Mouse (Mus musculus) embryonic facial prominence, embryonic 14.5 days (tissue): Measurements from ENCODE around the gene Fau. TPM values are rescaled to one million over a fixed set of nuclear protein-coding genes. Genes with fewer than 3 reads are reported as not detected.

Experiments used
- ATAC-seq: fragments of 200-750 bp; cut with Nextera tagmentation; 2 replicates; pipeline ENCODE4 v1.8.0; 2017; ENCODE audit warnings: low read depth, moderate number of reproducible peaks, moderate TSS enrichment
- DNase-seq: peaks from one replicate; pipeline ENCODE4 v3.0.0-alpha.2; 2015; ENCODE audit warnings: low spot score
- H3K27ac ChIP-seq: fragments of 300-500 bp; sonication (generic); replicated peaks from 2 replicates; pipeline ENCODE4 v1.5.1; 2014; ENCODE audit warnings: low read depth, mild to moderate bottlenecking, low read length, moderate library complexity
- H3K27me3 ChIP-seq: fragments of 300-500 bp; sonication (generic); replicated peaks from 2 replicates; pipeline ENCODE4 v1.6.1; 2014; ENCODE audit warnings: low read length; ENCODE audit not compliant: control insufficient read depth, insufficient read depth
- H3K36me3 ChIP-seq: fragments of 300-500 bp; sonication (generic); 2 replicates; pipeline ENCODE4 v1.6.1; 2014; ENCODE audit warnings: low read length, mixed read lengths; ENCODE audit not compliant: control insufficient read depth, insufficient read depth
- H3K4me1 ChIP-seq: fragments of 300-500 bp; sonication (generic); 2 replicates; pipeline ENCODE4 v1.6.1; 2014; ENCODE audit warnings: antibody characterized with exemption, low read length; ENCODE audit not compliant: control insufficient read depth, insufficient read depth
- H3K4me2 ChIP-seq: fragments of 300-500 bp; sonication (generic); 2 replicates; pipeline ENCODE4 v1.6.1; 2014; ENCODE audit warnings: low read depth, mild to moderate bottlenecking, low read length, moderate library complexity, mixed read lengths
- H3K4me3 ChIP-seq: fragments of 300-500 bp; sonication (generic); 2 replicates; pipeline ENCODE4 v1.5.1; 2014; ENCODE audit warnings: low read depth, mild to moderate bottlenecking, low read length
- H3K9ac ChIP-seq: fragments of 300-500 bp; sonication (generic); 2 replicates; pipeline ENCODE4 v1.6.1; 2014; ENCODE audit warnings: low read depth, mild to moderate bottlenecking, low read length, moderate library complexity, mixed read lengths
- H3K9me3 ChIP-seq: fragments of 300-500 bp; sonication (generic); 2 replicates; pipeline ENCODE4 v1.6.1; 2016; ENCODE audit warnings: low read length; ENCODE audit not compliant: control insufficient read depth
- WGBS: fragments of 180-500 bp; shearing (Covaris S2); extraction: QIAGEN DNeasy Blood & Tissue Kit; methylation state at CpG from one replicate; pipeline ENCODE4 v1.1.7; 2014; 5-methylcytosine and 5-hydroxymethylcytosine counted together
- microRNA-seq: library from miRNA; unstranded; fragments of <30 nt; microRNA quantifications from one replicate; pipeline ENCODE4, GENCODE M21; 2016; ENCODE audit warnings: borderline number of aligned reads
- polyA plus RNA-seq: library from polyadenylated mRNA; unstranded; fragments of >200 nt; fragmentation: Nextera tagmentation; extraction: Ambion mirVana; gene quantifications from 2 replicates; pipeline ENCODE4 v1.2.1, GENCODE M21; 2014

Gene Fau
- polyA plus RNA-seq, 1 experiment from 2014 or later = 937 TPM

DNA sequence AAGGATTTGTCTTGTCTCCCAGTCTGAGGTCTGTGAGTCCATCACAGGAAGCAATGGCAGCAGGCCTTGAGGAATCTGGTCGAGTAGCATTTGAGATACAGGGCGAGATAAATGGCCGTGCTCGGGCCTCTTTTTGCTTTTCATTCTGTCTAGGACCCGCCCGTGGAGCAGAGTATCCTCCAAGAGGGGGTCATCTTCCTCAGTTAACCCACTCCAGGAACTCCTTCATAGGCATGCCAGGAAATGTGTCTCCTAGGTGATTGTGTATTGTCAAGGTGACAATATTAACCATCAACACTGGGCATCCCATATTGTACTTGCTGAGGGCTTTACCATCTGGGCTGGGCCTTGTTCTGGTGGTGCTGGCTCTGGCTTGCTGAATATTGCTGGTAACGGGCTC, 36.5 kb downstream of the Fau start, which contains the start of gene AC131692.1:
Gene AC131692.1, plus strand, starts transcription at position 301 of the 400 bp plus-strand sequence.
- ATAC-seq (no peak), DNase-seq (no peak)
- H3K27me3 ChIP-seq = no peaks in the 10 kb centered on the region
- H3K4me3 ChIP-seq = no peak within 1 kb of the TSS
- peak within 1 kb of the TSS; percentile 19; the same call in 1 of the 2 replicates for H3K9ac ChIP-seq
- no peaks in the 10 kb centered on the region for H3K4me1 ChIP-seq
- no peaks in the 10 kb centered on the region for H3K9me3 ChIP-seq
- H3K4me2 ChIP-seq = no peak within 1 kb of the TSS
- H3K36me3 ChIP-seq = peaks cover 45% of the 10 kb centered on the region
- 88% methylated on average over 7 of the region's 7 CpGs for WGBS
- no peak within 1 kb of the TSS for H3K27ac ChIP-seq

DNA sequence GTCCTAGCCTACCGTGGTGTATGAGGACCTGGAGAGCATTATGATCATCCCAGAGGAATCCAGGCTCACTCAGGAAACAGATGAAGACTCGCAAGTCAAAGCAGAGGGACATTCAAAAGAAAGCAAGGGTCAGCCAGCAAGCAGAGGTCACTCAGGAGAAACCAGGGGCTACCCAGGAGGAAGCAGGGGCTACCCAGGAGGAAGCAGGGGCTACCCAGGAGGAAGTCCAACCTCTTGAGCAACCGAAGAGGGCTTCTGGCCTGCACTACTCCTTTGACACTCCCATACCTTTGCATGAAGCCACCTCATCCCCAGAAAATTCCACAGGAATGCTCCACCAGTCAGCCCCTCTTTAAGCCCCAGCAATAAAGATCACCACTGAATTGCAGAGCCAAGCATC, 40.2 kb downstream of the Fau start:
- DNase-seq (no peak), ATAC-seq (no peak)
- Histone ChIP-seq H3K27me3 (no peaks in the 10 kb centered on the region), H3K4me2 (no peak overlapping the region), H3K9me3 (no peaks in the 10 kb centered on the region), H3K9ac (no peak overlapping the region), H3K27ac (no peak overlapping the region), H3K4me3 (no peak overlapping the region), H3K36me3 (peaks cover 13% of the 10 kb centered on the region; the same call in 1 of the 2 replicates), H3K4me1 (no peaks in the 10 kb centered on the region)
- WGBS = 85% methylated on average over 3 of the region's 3 CpGs

DNA sequence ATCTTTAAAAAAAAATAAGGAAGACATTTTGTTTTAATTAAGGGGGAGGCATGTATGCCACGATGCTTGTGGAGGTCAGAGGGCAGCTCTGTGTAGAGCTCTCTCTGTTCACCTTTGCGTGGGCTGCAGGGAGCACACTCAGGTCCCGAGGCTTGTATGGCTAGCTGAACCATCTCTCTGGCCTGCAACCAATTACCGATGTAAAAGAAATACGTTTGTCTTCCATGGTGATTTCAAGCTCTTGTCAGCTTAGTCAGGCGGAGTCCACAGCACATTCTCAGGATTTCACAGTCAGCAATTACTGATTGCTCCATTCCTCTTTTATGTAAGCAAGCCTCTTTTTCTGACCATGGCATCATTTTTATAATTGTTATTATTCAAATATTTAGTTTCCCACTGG, 43.5 kb downstream of the Fau start:
- ATAC-seq (no peak), DNase-seq (no peak)
- 26% methylated on average over 6 of the region's 6 CpGs for WGBS
- Histone ChIP-seq H3K36me3 (no peaks in the 10 kb centered on the region), H3K9ac (peak overlapping the region; percentile 25; the same call in 1 of the 2 replicates), H3K27ac (no peak overlapping the region), H3K4me2 (no peak overlapping the region), H3K4me1 (no peaks in the 10 kb centered on the region), H3K4me3 (no peak overlapping the region), H3K27me3 (no peaks in the 10 kb centered on the region), H3K9me3 (no peaks in the 10 kb centered on the region)

DNA sequence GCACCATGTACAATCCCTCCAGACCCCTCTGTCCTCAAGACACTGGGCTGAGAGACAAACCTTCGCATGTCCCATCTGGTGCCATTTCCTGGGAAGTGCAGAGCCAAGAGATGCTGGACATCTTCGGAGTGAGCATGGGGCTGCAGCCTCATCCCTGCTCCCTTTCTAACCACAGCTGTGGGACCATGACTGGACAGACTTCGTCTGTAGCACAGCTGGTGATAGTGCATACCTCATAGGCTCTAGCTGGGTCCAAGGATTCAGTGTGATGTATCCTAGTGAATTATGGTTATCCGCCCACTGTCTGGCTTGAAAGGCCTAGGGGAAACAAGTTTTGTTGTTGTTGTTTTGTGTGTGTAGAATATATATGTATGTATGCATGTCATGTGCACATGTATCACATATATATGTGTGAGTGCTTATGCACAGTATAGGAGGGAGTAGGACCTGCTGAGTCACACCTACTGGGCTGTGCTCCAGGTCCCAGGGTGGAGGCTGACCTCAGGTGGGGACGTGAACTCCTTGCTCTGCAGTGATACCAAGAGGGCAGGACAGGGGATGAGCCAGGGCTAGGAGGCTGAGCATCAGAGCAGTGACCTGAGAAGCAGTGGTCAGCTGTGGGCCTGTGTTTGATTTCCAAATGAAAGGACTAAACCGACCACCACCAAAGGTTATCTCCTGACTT, 44.7 kb downstream of the Fau start:
- DNase-seq (no peak), ATAC-seq (no peak)
- Histone ChIP-seq H3K4me1 (no peaks in the 10 kb centered on the region), H3K4me3 (no peak overlapping the region), H3K36me3 (no peaks in the 10 kb centered on the region), H3K9ac (no peak overlapping the region), H3K27me3 (no peaks in the 10 kb centered on the region), H3K9me3 (no peaks in the 10 kb centered on the region), H3K4me2 (no peak overlapping the region), H3K27ac (no peak overlapping the region)
- WGBS = 83% methylated on average over 6 of the region's 6 CpGs

DNA sequence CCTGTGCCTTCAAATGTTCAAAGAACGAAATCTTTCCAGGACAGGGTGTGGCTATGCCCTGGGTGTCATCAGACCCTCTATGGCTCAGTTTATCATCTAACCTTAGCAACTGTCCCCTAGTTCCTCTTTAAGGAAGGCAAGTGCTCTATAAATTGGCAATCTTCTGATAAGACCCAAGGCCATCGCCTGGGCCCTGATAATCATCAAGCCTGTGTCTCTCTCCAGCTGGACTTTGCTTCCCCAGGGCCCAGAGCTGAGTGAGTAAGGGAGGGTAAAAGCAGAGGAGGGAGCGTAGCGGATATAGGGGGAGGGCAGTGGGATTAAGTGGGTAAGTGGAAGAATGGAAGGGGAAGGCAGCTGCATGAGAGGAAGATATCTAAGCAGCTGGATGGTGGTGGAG, 46.8 kb downstream of the Fau start:
- WGBS = 80% methylated on average over 4 of the region's 4 CpGs

DNA sequence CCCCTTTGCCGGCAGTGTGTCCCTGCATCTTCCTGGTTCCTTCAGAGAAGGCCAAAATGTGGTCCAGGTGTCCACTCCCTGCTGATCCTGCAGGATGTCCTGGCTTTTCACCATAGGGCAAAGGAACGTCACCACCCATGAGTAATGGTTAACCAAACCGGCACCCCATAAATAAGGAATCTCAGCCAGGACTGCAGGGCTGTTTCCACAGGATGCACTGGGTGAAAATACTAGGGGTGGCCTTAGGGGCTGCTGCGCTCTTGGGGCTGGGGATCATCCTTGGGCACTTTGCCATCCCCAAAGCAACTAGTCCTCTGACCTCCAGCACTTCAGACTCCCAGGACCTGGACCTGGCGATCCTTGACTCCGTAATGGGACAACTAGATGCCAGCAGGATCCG, 47.9 kb downstream of the Fau start, which contains the start of gene Naaladl1:
Gene Naaladl1, plus strand, starts transcription at position 197 of the 400 bp plus-strand sequence.
- DNase-seq (no peak), ATAC-seq (no peak)
- WGBS = 86% methylated on average over 7 of the region's 7 CpGs
- no peak within 1 kb of the TSS for H3K9ac ChIP-seq
- no peaks in the 10 kb centered on the region for H3K4me1 ChIP-seq
- H3K36me3 ChIP-seq = no peaks in the 10 kb centered on the region
- H3K4me2 ChIP-seq = no peak within 1 kb of the TSS
- no peak within 1 kb of the TSS for H3K4me3 ChIP-seq
- no peaks in the 10 kb centered on the region for H3K9me3 ChIP-seq
- no peak within 1 kb of the TSS for H3K27ac ChIP-seq
- no peaks in the 10 kb centered on the region for H3K27me3 ChIP-seq

More for the DNA sequence above, 46.8 kb downstream of the Fau start:
- H3K9me3 ChIP-seq = no peaks in the 10 kb centered on the region
- no peak overlapping the region for H3K9ac ChIP-seq
- H3K27ac ChIP-seq = no peak overlapping the region
- H3K4me3 ChIP-seq = no peak overlapping the region
- H3K4me1 ChIP-seq = no peaks in the 10 kb centered on the region
- H3K36me3 ChIP-seq = no peaks in the 10 kb centered on the region
- no peak overlapping the region for H3K4me2 ChIP-seq
- H3K27me3 ChIP-seq = no peaks in the 10 kb centered on the region
- ATAC-seq = no peak
- DNase-seq = no peak

Small RNA genes lying within 50 kb of the gene (microRNA-seq; reads per million reads assigned to microRNA genes)
- gene Mir6988 = 1.5 reads per million

Other genes starting within 250 kb of the Fau start
- gene Frmd8, start 182.6 kb upstream of the Fau start, polyA plus RNA-seq = 20.6 and 25.8 TPM in 2 replicates
- gene Slc25a45, start 180.0 kb upstream of the Fau start, polyA plus RNA-seq = 2.8 and 3.0 TPM in 2 replicates
- gene Tigd3, start 163.7 kb upstream of the Fau start, polyA plus RNA-seq = 1.4 and 2.0 TPM in 2 replicates
- 124 and 143 TPM in 2 replicates for gene Dpf2, start 144.8 kb upstream of the Fau start, polyA plus RNA-seq
- 14.0 and 16.2 TPM in 2 replicates for gene Cdc42ep2, start 133.0 kb upstream of the Fau start, polyA plus RNA-seq
- gene Pola2, start 93.6 kb upstream of the Fau start, polyA plus RNA-seq = 59.1 and 65.2 TPM in 2 replicates
- gene Slc22a20, start 71.7 kb upstream of the Fau start, polyA plus RNA-seq = not detected in 2 replicates
- gene Capn1, start 41.9 kb upstream of the Fau start, polyA plus RNA-seq = 16.8 and 19.0 TPM in 2 replicates
- 32.1 and 34.9 TPM in 2 replicates for gene Syvn1, start 11.3 kb upstream of the Fau start, polyA plus RNA-seq
- 67.5 and 69.8 TPM in 2 replicates for gene Mrpl49, start 59 bp upstream of the Fau start, polyA plus RNA-seq
- gene Znhit2, start 3.3 kb downstream of the Fau start, polyA plus RNA-seq = 33.1 and 33.6 TPM in 2 replicates
- gene Tm7sf2, start 10.5 kb downstream of the Fau start, polyA plus RNA-seq = 19.5 and 21.7 TPM in 2 replicates
- gene Vps51, start 19.4 kb downstream of the Fau start, polyA plus RNA-seq = 52.0 and 66.5 TPM in 2 replicates
- not detected in 2 replicates for gene Tmem262, start 22.2 kb downstream of the Fau start, polyA plus RNA-seq
- 0.28 and 0.67 TPM in 2 replicates for gene Gm28374, start 24.4 kb downstream of the Fau start, polyA plus RNA-seq
- 66.2 and 81.8 TPM in 2 replicates for gene Zfpl1, start 27.1 kb downstream of the Fau start, polyA plus RNA-seq
- 24.6 and 29.0 TPM in 2 replicates for gene Cdca5, start 27.1 kb downstream of the Fau start, polyA plus RNA-seq
- gene AC131692.1, start 36.6 kb downstream of the Fau start, polyA plus RNA-seq = not detected in 2 replicates
- 0.29 and 0.51 TPM in 2 replicates for gene Naaladl1, start 47.9 kb downstream of the Fau start, polyA plus RNA-seq
- 46.3 and 46.6 TPM in 2 replicates for gene Sac3d1, start 60.8 kb downstream of the Fau start, polyA plus RNA-seq
- 26.7 and 27.5 TPM in 2 replicates for gene Snx15, start 70.5 kb downstream of the Fau start, polyA plus RNA-seq
- 0.28 and 0.33 TPM in 2 replicates for gene Batf2, start 83.1 kb downstream of the Fau start, polyA plus RNA-seq
- 73.4 and 80.6 TPM in 2 replicates for gene Arl2, start 83.7 kb downstream of the Fau start, polyA plus RNA-seq
- not detected in 2 replicates for gene Majin, start 126.5 kb downstream of the Fau start, polyA plus RNA-seq
- gene Gpha2, start 168.5 kb downstream of the Fau start, polyA plus RNA-seq = 3.3 and 4.1 TPM in 2 replicates
- gene Ppp2r5b, start 178.0 kb downstream of the Fau start, polyA plus RNA-seq = 35.1 and 36.5 TPM in 2 replicates
- gene Atg2a, start 183.8 kb downstream of the Fau start, polyA plus RNA-seq = 10.6 and 11.1 TPM in 2 replicates
- gene Ehd1, start 218.9 kb downstream of the Fau start, polyA plus RNA-seq = 68.4 and 68.6 TPM in 2 replicates
- gene Cdc42bpg, start 248.6 kb downstream of the Fau start, polyA plus RNA-seq = 1.5 and 1.6 TPM in 2 replicates